Mouse (Mus musculus) cortical plate, adult 2 months (tissue): ENCODE results near the gene Rnasel.

Source experiments
- CTCF ChIP-seq: fragments of 200-500 bp; IDR thresholded peaks from 2 replicates; pipeline ENCODE4 v1.5.1; 2011; ENCODE audit warnings: mild to moderate bottlenecking, control low read depth, low read length; ENCODE audit not compliant: insufficient read depth; ENCODE audit errors: extremely low read depth
- POLR2A ChIP-seq: fragments of 200-500 bp; IDR thresholded peaks from 2 replicates; pipeline ENCODE4 v1.6.1; 2011; ENCODE audit warnings: mild to moderate bottlenecking, low read length, control low read depth; ENCODE audit not compliant: insufficient read depth; ENCODE audit errors: extremely low read depth

DNA sequence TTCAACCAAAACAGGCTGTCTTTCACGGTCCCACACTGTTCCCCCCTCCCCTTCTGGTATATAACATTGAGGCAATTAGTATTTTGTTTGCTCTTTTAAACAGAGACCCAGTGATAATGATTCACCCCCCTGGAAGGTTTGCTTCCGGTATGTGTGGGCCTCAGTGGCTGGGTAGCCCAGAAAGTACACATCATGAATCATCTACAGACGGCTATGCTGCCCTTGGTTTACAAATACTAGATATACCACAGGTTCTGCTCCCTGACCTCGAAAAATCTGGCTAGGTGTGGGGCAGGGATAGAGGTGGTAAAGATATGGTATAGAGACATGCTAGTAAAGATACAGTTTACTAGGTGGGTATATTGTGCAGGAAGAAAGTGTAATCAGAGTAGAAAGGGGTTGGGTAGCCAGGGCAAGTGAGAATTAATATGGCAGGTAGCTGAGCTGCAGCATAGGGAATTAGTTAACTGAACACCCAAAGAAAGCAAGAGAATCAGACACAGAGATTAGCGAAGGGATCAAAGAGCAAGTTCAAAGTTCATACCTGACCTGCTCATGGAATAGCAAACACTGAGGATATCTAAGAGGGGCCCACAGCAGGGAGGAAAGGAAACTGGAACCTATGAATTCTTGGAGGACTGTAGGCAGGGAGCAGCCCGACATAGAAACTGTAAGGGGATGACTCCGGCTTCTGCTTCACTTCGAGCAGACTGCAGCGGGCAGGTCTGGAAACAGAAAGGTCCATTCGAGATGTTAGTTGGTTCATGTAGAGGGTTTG lies 21.0 kb downstream of the Rnasel start:
- TF ChIP-seq CTCF (no peak), POLR2A (no peak)
